Mouse (Mus musculus): Measurements from ENCODE around the gene Mmp19.

Gene Mmp19

GRCm38 (mm10) chr10:128790398-128791124, at the start of gene Mmp19:
Gene Mmp19, plus strand, starts transcription at chr10:128790910.
- no peak for DNase-seq (ENCODE audit: low read depth)

- DNase-seq (ENCODE audit: low read depth), result no peak
Observed at GRCm38 (mm10) chr10:128742616-128743015, 48.1 kb upstream of the Mmp19 start.

- peak; percentile 40 for DNase-seq (ENCODE audit: low read depth)
Observed at GRCm38 (mm10) chr10:128743235-128743634, 47.5 kb upstream of the Mmp19 start.

- DNase-seq (ENCODE audit: low read depth), result peak; percentile 54
Observed at GRCm38 (mm10) chr10:128743791-128744191, 46.9 kb upstream of the Mmp19 start.

GRCm38 (mm10) chr10:128744211-128744610, 46.5 kb upstream of the Mmp19 start:
- DNase-seq (ENCODE audit: low read depth), result no peak

- peak; percentile 86 for DNase-seq (ENCODE audit: low read depth)
Observed at GRCm38 (mm10) chr10:128744680-128745601, 45.8 kb upstream of the Mmp19 start, which contains the start of gene Dgka. Gene Dgka, minus strand, starts transcription at chr10:128744855.

- DNase-seq (ENCODE audit: low read depth), result peak; percentile 90
Observed at GRCm38 (mm10) chr10:128745946-128746613, 44.6 kb upstream of the Mmp19 start.

- DNase-seq (ENCODE audit: low read depth), result peak; percentile 53
Observed at GRCm38 (mm10) chr10:128746972-128747645, 43.6 kb upstream of the Mmp19 start.

- peak; percentile 65 for DNase-seq (ENCODE audit: low read depth)
Observed at GRCm38 (mm10) chr10:128747646-128748251, 43.0 kb upstream of the Mmp19 start, which contains the start of gene Pym1. Gene Pym1, plus strand, starts transcription at chr10:128747889.

GRCm38 (mm10) chr10:128748252-128748864, 42.4 kb upstream of the Mmp19 start:
- peak; percentile 93 for DNase-seq (ENCODE audit: low read depth)

GRCm38 (mm10) chr10:128772895-128773294, 17.8 kb upstream of the Mmp19 start:
- peak; percentile 46 for DNase-seq (ENCODE audit: low read depth)

GRCm38 (mm10) chr10:128773685-128774084, 17.0 kb upstream of the Mmp19 start:
- peak; percentile 41 for DNase-seq (ENCODE audit: low read depth)

GRCm38 (mm10) chr10:128778441-128778840, 12.3 kb upstream of the Mmp19 start:
- DNase-seq (ENCODE audit: low read depth), result no peak

- no peak for DNase-seq (ENCODE audit: low read depth)
Observed at GRCm38 (mm10) chr10:128779011-128779795, 11.5 kb upstream of the Mmp19 start.

- DNase-seq (ENCODE audit: low read depth), result no peak
Observed at GRCm38 (mm10) chr10:128780200-128780599, 10.5 kb upstream of the Mmp19 start.

- no peak for DNase-seq (ENCODE audit: low read depth)
Observed at GRCm38 (mm10) chr10:128792041-128792440, 1.3 kb downstream of the Mmp19 start.

- DNase-seq (ENCODE audit: low read depth), result no peak
Observed at GRCm38 (mm10) chr10:128793258-128793657, 2.5 kb downstream of the Mmp19 start.

- no peak for DNase-seq (ENCODE audit: low read depth)
Observed at GRCm38 (mm10) chr10:128794391-128794790, 3.7 kb downstream of the Mmp19 start.

GRCm38 (mm10) chr10:128795581-128795980, 4.9 kb downstream of the Mmp19 start:
- DNase-seq (ENCODE audit: low read depth), result no peak

- no peak for DNase-seq (ENCODE audit: low read depth)
Observed at GRCm38 (mm10) chr10:128798676-128799075, 8.0 kb downstream of the Mmp19 start.

Measured in naive thymus-derived CD4-positive, alpha-beta T cell, adult 2 months (primary cell).